Mouse (Mus musculus) forebrain, embryonic 16.5 days (tissue): ENCODE results near the gene Tmem170. TPM values are rescaled to one million over a fixed set of nuclear protein-coding genes. Genes with fewer than 3 reads are reported as not detected.
A peak's percentile ranks its signal among the peaks of the same experiment; 100 is the strongest.

Experiments used
- ATAC-seq: fragments of 200-750 bp; cut with Nextera tagmentation; 2 replicates; pipeline ENCODE4 v1.8.0; 2017; ENCODE audit warnings: mild to moderate bottlenecking, moderate library complexity
- H3K27ac ChIP-seq: fragments of 300-500 bp; sonication (generic); 2 replicates; pipeline ENCODE4 v1.5.1; 2014; ENCODE audit warnings: low read length, control low read depth
- H3K27me3 ChIP-seq: fragments of 300-500 bp; sonication (generic); replicated peaks from 2 replicates; pipeline ENCODE4 v1.6.1; 2014; ENCODE audit warnings: low read length; ENCODE audit not compliant: control insufficient read depth, insufficient read depth
- H3K36me3 ChIP-seq: fragments of 300-500 bp; sonication (generic); 2 replicates; pipeline ENCODE4 v1.6.1; 2014; ENCODE audit not compliant: control insufficient read depth, insufficient read depth
- H3K4me1 ChIP-seq: fragments of 300-500 bp; sonication (generic); replicated peaks from 2 replicates; pipeline ENCODE4 v1.6.1; 2014; ENCODE audit warnings: low read length; ENCODE audit not compliant: control insufficient read depth, insufficient read depth
- H3K4me2 ChIP-seq: fragments of 300-500 bp; sonication (generic); 2 replicates; pipeline ENCODE4 v1.6.1; 2014; ENCODE audit warnings: mild to moderate bottlenecking, low read length, control low read depth
- H3K4me3 ChIP-seq: fragments of 300-500 bp; sonication (generic); replicated peaks from 2 replicates; pipeline ENCODE4 v1.5.1; 2014; ENCODE audit warnings: mild to moderate bottlenecking, low read length, control low read depth
- H3K9ac ChIP-seq: fragments of 300-500 bp; sonication (generic); replicated peaks from 2 replicates; pipeline ENCODE4 v1.6.1; 2014; ENCODE audit warnings: low read depth, low read length, control low read depth
- H3K9me3 ChIP-seq: fragments of 300-500 bp; sonication (generic); 2 replicates; pipeline ENCODE4 v1.6.1; 2016; ENCODE audit warnings: low read length; ENCODE audit not compliant: control insufficient read depth
- WGBS: fragments of 180-500 bp; shearing (Covaris S2); extraction: QIAGEN DNeasy Blood & Tissue Kit; methylation state at CpG from one replicate; pipeline ENCODE4 v1.1.7; 2014; 5-methylcytosine and 5-hydroxymethylcytosine counted together
- polyA plus RNA-seq: library from polyadenylated mRNA; unstranded; fragments of >200 nt; fragmentation: Nextera tagmentation; extraction: Ambion mirVana; gene quantifications from 2 replicates; pipeline ENCODE4 v1.2.1, GENCODE M21; 2015

Gene Tmem170
- polyA plus RNA-seq, 1 experiment from 2014 or later = 3.8 TPM

GRCm38 (mm10) chr8:111902080-111902479 lies 25.5 kb upstream of the Tmem170 start:
- Histone ChIP-seq H3K4me1 (no peaks in the 10 kb centered on the region), H3K27me3 (no peaks in the 10 kb centered on the region), H3K4me2 (no peak overlapping the region), H3K4me3 (no peak overlapping the region), H3K9ac (no peak overlapping the region), H3K9me3 (no peaks in the 10 kb centered on the region), H3K36me3 (no peaks in the 10 kb centered on the region), H3K27ac (no peak overlapping the region)
- WGBS = 32% methylated on average over 5 of the region's 5 CpGs
- ATAC-seq = no peak

GRCm38 (mm10) chr8:111898586-111898985 lies 22.0 kb upstream of the Tmem170 start:
- no peak overlapping the region for H3K27ac ChIP-seq
- 0 out of 2 replicates have a peak, but pooled peaks cover 2% of the 10 kb centered on the region for H3K27me3 ChIP-seq
- H3K4me2 ChIP-seq = no peak overlapping the region
- 39% methylated on average over 10 of the region's 10 CpGs for WGBS
- no peaks in the 10 kb centered on the region for H3K4me1 ChIP-seq
- no peaks in the 10 kb centered on the region for H3K9me3 ChIP-seq
- ATAC-seq = no peak
- no peak overlapping the region for H3K9ac ChIP-seq
- no peaks in the 10 kb centered on the region for H3K36me3 ChIP-seq
- no peak overlapping the region for H3K4me3 ChIP-seq

- Histone ChIP-seq H3K9me3 (no peaks in the 10 kb centered on the region), H3K27me3 (peaks cover 26% of the 10 kb centered on the region), H3K36me3 (no peaks in the 10 kb centered on the region), H3K27ac (no peak overlapping the region), H3K9ac (no peak overlapping the region), H3K4me1 (peaks cover 5% of the 10 kb centered on the region), H3K4me3 (no peak overlapping the region), H3K4me2 (no peak overlapping the region)
- ATAC-seq = no peak
- WGBS = 84% methylated on average over 7 of the region's 7 CpGs
Observed at GRCm38 (mm10) chr8:111894955-111895354, 18.4 kb upstream of the Tmem170 start.

GRCm38 (mm10) chr8:111892615-111893014 lies 16.1 kb upstream of the Tmem170 start:
- ATAC-seq = no peak
- H3K4me3 ChIP-seq = no peak overlapping the region

GRCm38 (mm10) chr8:111891983-111892382 lies 15.4 kb upstream of the Tmem170 start:
- Histone ChIP-seq H3K4me3 (no peak overlapping the region), H3K4me1 (peaks cover 9% of the 10 kb centered on the region), H3K36me3 (no peaks in the 10 kb centered on the region), H3K9ac (no peak overlapping the region), H3K27me3 (peaks cover 39% of the 10 kb centered on the region), H3K9me3 (no peaks in the 10 kb centered on the region), H3K4me2 (no peak overlapping the region), H3K27ac (no peak overlapping the region)
- no peak for ATAC-seq
- WGBS = 57% methylated on average over 8 of the region's 8 CpGs

More at GRCm38 (mm10) chr8:111892615-111893014, 16.1 kb upstream of the Tmem170 start:
- Histone ChIP-seq H3K9ac (no peak overlapping the region), H3K27ac (no peak overlapping the region), H3K27me3 (peaks cover 39% of the 10 kb centered on the region), H3K4me2 (no peak overlapping the region), H3K36me3 (no peaks in the 10 kb centered on the region), H3K9me3 (no peaks in the 10 kb centered on the region), H3K4me1 (peaks cover 9% of the 10 kb centered on the region)
- 66% methylated on average over 5 of the region's 5 CpGs for WGBS

GRCm38 (mm10) chr8:111890911-111891303 lies 14.4 kb upstream of the Tmem170 start:
- 67% methylated on average over 6 of the region's 6 CpGs for WGBS
- no peak overlapping the region for H3K27ac ChIP-seq
- H3K36me3 ChIP-seq = no peaks in the 10 kb centered on the region
- peaks cover 9% of the 10 kb centered on the region for H3K4me1 ChIP-seq
- peaks cover 37% of the 10 kb centered on the region for H3K27me3 ChIP-seq
- H3K4me3 ChIP-seq = no peak overlapping the region
- ATAC-seq = no peak
- no peaks in the 10 kb centered on the region for H3K9me3 ChIP-seq
- no peak overlapping the region for H3K9ac ChIP-seq
- H3K4me2 ChIP-seq = no peak overlapping the region

GRCm38 (mm10) chr8:111889931-111890910 lies 13.7 kb upstream of the Tmem170 start:
- H3K4me1 ChIP-seq = peaks cover 9% of the 10 kb centered on the region

GRCm38 (mm10) chr8:111888091-111888650 lies 11.6 kb upstream of the Tmem170 start:
- Histone ChIP-seq H3K27me3 (peaks cover 37% of the 10 kb centered on the region), H3K36me3 (no peaks in the 10 kb centered on the region)
- no peak for ATAC-seq

More at GRCm38 (mm10) chr8:111889931-111890910, 13.7 kb upstream of the Tmem170 start:
- peak overlapping the region; percentile 22; the same call in 1 of the 2 replicates for H3K9ac ChIP-seq
- H3K27me3 ChIP-seq = peaks cover 37% of the 10 kb centered on the region
- H3K4me2 ChIP-seq = peak overlapping the region; percentile 65
- peak; percentile 40; the same call in 1 of the 2 replicates for ATAC-seq
- no peaks in the 10 kb centered on the region for H3K36me3 ChIP-seq
- H3K27ac ChIP-seq = no peak overlapping the region
- no peaks in the 10 kb centered on the region for H3K9me3 ChIP-seq
- WGBS = 8% methylated on average over 86 of the region's 86 CpGs
- peak overlapping the region; percentile 39 for H3K4me3 ChIP-seq

GRCm38 (mm10) chr8:111887479-111887878 lies 10.9 kb upstream of the Tmem170 start:
- Histone ChIP-seq H3K27ac (no peak overlapping the region), H3K9me3 (no peaks in the 10 kb centered on the region), H3K9ac (no peak overlapping the region), H3K27me3 (peaks cover 35% of the 10 kb centered on the region), H3K4me2 (no peak overlapping the region), H3K36me3 (no peaks in the 10 kb centered on the region), H3K4me3 (no peak overlapping the region), H3K4me1 (peaks cover 9% of the 10 kb centered on the region)
- no peak for ATAC-seq
- WGBS = 75% methylated on average over 1 of the region's 1 CpGs

More at GRCm38 (mm10) chr8:111888091-111888650, 11.6 kb upstream of the Tmem170 start:
- Histone ChIP-seq H3K27ac (no peak overlapping the region), H3K4me3 (no peak overlapping the region), H3K4me2 (no peak overlapping the region), H3K9ac (no peak overlapping the region), H3K9me3 (no peaks in the 10 kb centered on the region), H3K4me1 (peaks cover 9% of the 10 kb centered on the region)
- 36% methylated on average over 7 of the region's 7 CpGs for WGBS
